Mouse (Mus musculus) C2C12 (cell line): ENCODE measurements at regions not wholly inside any gene's neighbourhood (a gene's known extent, or its start where the extent isn't known, plus 50 kb on each side); places are given as distances from the start of the nearest gene placed in this dataset.

ENCODE experiments used
- H3K27me3 ChIP-seq: one replicate; pipeline ENCODE4 v1.6.1; 2011; ENCODE audit not compliant: control insufficient read depth, insufficient read depth, insufficient read length
- H3K36me3 ChIP-seq: one replicate; pipeline ENCODE4 v1.6.1; 2011; ENCODE audit not compliant: control insufficient read depth, insufficient read depth
- H3K4me3 ChIP-seq: one replicate; pipeline ENCODE4 v1.5.1; 2011; ENCODE audit warnings: mild to moderate bottlenecking, control low read depth; ENCODE audit not compliant: poor library complexity, insufficient read depth, severe bottlenecking
- H3K79me2 ChIP-seq: one replicate; pipeline ENCODE4 v1.6.1; 2011; ENCODE audit not compliant: control insufficient read depth, insufficient read depth
- H3K79me3 ChIP-seq: one replicate; pipeline ENCODE4 v1.6.1; 2011; ENCODE audit warnings: low read depth, control low read depth
- H3ac ChIP-seq: one replicate; pipeline ENCODE3; 2011; ENCODE audit warnings: low read depth; ENCODE audit not compliant: control insufficient read depth, insufficient read length
- CEBPB ChIP-seq: IDR thresholded peaks from one replicate; pipeline ENCODE4 v1.6.1; 2011; ENCODE audit warnings: low read depth, mild to moderate bottlenecking, control low read depth, moderate library complexity
- CTCF ChIP-seq: IDR thresholded peaks from one replicate; pipeline ENCODE4 v1.5.1; 2011; ENCODE audit not compliant: control insufficient read depth, insufficient read depth, insufficient read length
- FOSL1 ChIP-seq: IDR thresholded peaks from one replicate; pipeline ENCODE4 v1.8.0; 2011; ENCODE audit warnings: mild to moderate bottlenecking, low read length; ENCODE audit not compliant: poor library complexity, insufficient read depth, severe bottlenecking
- MAX ChIP-seq: IDR thresholded peaks from one replicate; pipeline ENCODE4 v1.6.1; 2011; ENCODE audit warnings: mild to moderate bottlenecking, control low read depth
- MYOD1 ChIP-seq: IDR thresholded peaks from one replicate; pipeline ENCODE4 v1.6.1; 2011; ENCODE audit warnings: low read depth; ENCODE audit not compliant: control insufficient read depth, insufficient read length
- MYOG ChIP-seq: IDR thresholded peaks from one replicate; pipeline ENCODE4 v1.6.1; 2011; ENCODE audit not compliant: control insufficient read depth, insufficient read length; ENCODE audit errors: extremely low read depth
- USF1 ChIP-seq: IDR thresholded peaks from one replicate; pipeline ENCODE4 v1.6.1; 2011; ENCODE audit warnings: low read depth, mild to moderate bottlenecking, control low read depth, moderate library complexity

- TF ChIP-seq FOSL1 (no peak), MYOG (no peak), MYOD1 (no peak), CEBPB (no peak), USF1 (no peak), MAX (no peak)
- Histone ChIP-seq H3K4me3 (no peak overlapping the region), H3K79me2 (no peaks in the 10 kb centered on the region), H3K36me3 (no peaks in the 10 kb centered on the region), H3K27me3 (no peaks in the 10 kb centered on the region), H3ac (no peak overlapping the region), H3K79me3 (no peaks in the 10 kb centered on the region)
These were observed 279.9 kb upstream of the Spred2 start for GRCm38 (mm10) chr11:19644116-19644795.

DNA sequence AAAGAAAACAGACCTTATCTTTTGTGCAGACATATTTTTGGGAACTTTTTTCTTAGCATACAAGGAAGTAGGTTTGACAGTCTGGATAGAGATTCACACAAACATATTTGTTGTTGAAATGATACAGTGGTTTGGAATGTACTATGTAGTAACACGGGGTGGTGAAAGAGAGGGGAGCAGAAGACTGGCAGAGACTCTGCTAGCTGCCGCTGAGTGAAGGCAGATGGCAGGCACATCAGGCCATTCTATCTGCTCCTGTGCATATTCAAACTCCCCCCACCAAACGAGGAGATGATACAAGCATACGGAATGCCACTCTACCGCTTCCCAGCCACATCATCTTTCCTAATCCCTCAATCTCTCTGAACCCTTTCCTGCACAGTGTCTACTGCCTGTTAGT is 279.1 kb upstream of the Spred2 start:
- Histone ChIP-seq H3ac (no peak overlapping the region), H3K27me3 (no peaks in the 10 kb centered on the region), H3K36me3 (no peaks in the 10 kb centered on the region), H3K4me3 (no peak overlapping the region), H3K79me2 (no peaks in the 10 kb centered on the region), H3K79me3 (no peaks in the 10 kb centered on the region)
- TF ChIP-seq MAX (no peak), USF1 (no peak), CEBPB (no peak), CTCF (no peak), MYOD1 (no peak), MYOG (no peak), FOSL1 (no peak)

DNA sequence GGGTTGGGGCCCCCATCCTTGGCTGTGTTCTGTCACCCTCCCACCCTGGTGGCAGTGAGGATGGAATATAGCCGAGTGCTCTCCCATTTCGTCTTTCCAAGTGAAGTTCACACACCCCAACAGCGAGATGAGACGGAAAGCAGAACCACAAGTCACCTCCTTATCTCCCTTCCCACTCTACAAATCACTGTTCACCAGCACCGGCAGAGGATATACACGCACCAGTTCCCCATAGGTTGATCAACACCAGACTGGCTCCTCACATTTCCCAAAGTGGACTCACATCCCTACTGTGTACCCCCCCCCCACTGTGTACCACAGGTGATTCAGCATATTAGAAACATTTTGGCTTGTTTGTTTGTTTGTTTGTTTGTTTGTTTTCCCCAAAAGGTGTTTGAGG is 272.7 kb upstream of the Spred2 start:
- H3ac ChIP-seq, result no peak overlapping the region
- no peak for TF ChIP-seq MYOG
- TF ChIP-seq FOSL1, result no peak
- no peak for TF ChIP-seq CEBPB
- no peak for TF ChIP-seq MYOD1
- no peak for TF ChIP-seq USF1
- no peak for TF ChIP-seq MAX
- TF ChIP-seq CTCF, result no peak
- H3K79me2 ChIP-seq, result no peaks in the 10 kb centered on the region
- H3K4me3 ChIP-seq, result no peak overlapping the region
- H3K27me3 ChIP-seq, result no peaks in the 10 kb centered on the region
- no peaks in the 10 kb centered on the region for H3K79me3 ChIP-seq
- no peaks in the 10 kb centered on the region for H3K36me3 ChIP-seq

GRCm38 (mm10) chr11:19651929-19652328 is 272.2 kb upstream of the Spred2 start:
- Histone ChIP-seq H3K4me3 (no peak overlapping the region), H3ac (no peak overlapping the region), H3K27me3 (no peaks in the 10 kb centered on the region), H3K79me2 (no peaks in the 10 kb centered on the region), H3K36me3 (no peaks in the 10 kb centered on the region), H3K79me3 (no peaks in the 10 kb centered on the region)
- TF ChIP-seq CTCF (no peak), MYOD1 (no peak), FOSL1 (no peak), USF1 (no peak), MAX (no peak), MYOG (no peak), CEBPB (no peak)

- Histone ChIP-seq H3K36me3 (no peaks in the 10 kb centered on the region), H3K27me3 (no peaks in the 10 kb centered on the region), H3K79me2 (no peaks in the 10 kb centered on the region), H3K79me3 (no peaks in the 10 kb centered on the region), H3K4me3 (no peak overlapping the region), H3ac (no peak overlapping the region)
- no peak for TF ChIP-seq MAX
- no peak for TF ChIP-seq FOSL1
- TF ChIP-seq USF1, result no peak
- no peak for TF ChIP-seq CEBPB
- no peak for TF ChIP-seq CTCF
- no peak for TF ChIP-seq MYOD1
- TF ChIP-seq MYOG, result no peak
These were observed 264.7 kb upstream of the Spred2 start for GRCm38 (mm10) chr11:19659511-19659910.
